Mouse (Mus musculus) hindbrain, embryonic 16.5 days (tissue): Measurements from ENCODE around the gene Sirpa. TPM values are rescaled to one million over a fixed set of nuclear protein-coding genes. Genes with fewer than 3 reads are reported as not detected.

ENCODE experiments used
- ATAC-seq: fragments of 200-750 bp; cut with Nextera tagmentation; 2 replicates; pipeline ENCODE4 v1.8.0; 2017; ENCODE audit warnings: moderate TSS enrichment, moderate library complexity
- H3K27ac ChIP-seq: fragments of 300-500 bp; sonication (generic); 2 replicates; pipeline ENCODE4 v1.5.1; 2014; ENCODE audit warnings: low read depth, mild to moderate bottlenecking, control low read depth, low read length, moderate library complexity
- H3K27me3 ChIP-seq: fragments of 300-500 bp; sonication (generic); replicated peaks from 2 replicates; pipeline ENCODE4 v1.6.1; 2014; ENCODE audit warnings: low read length; ENCODE audit not compliant: control insufficient read depth, insufficient read depth
- H3K36me3 ChIP-seq: fragments of 300-500 bp; sonication (generic); 2 replicates; pipeline ENCODE4 v1.6.1; 2014; ENCODE audit warnings: mild to moderate bottlenecking, low read length, moderate library complexity, mixed read lengths; ENCODE audit not compliant: control insufficient read depth, insufficient read depth
- H3K4me1 ChIP-seq: fragments of 300-500 bp; sonication (generic); 2 replicates; pipeline ENCODE4 v1.6.1; 2014; ENCODE audit warnings: low read depth, low read length; ENCODE audit not compliant: control insufficient read depth, insufficient read depth
- H3K4me2 ChIP-seq: fragments of 300-500 bp; sonication (generic); 2 replicates; pipeline ENCODE4 v1.6.1; 2014; ENCODE audit warnings: mild to moderate bottlenecking, low read length, control low read depth, moderate library complexity
- H3K4me3 ChIP-seq: fragments of 300-500 bp; sonication (generic); 2 replicates; pipeline ENCODE4 v1.5.1; 2014; ENCODE audit warnings: mild to moderate bottlenecking, low read length, control low read depth, moderate library complexity
- H3K9ac ChIP-seq: fragments of 300-500 bp; sonication (generic); 2 replicates; pipeline ENCODE4 v1.6.1; 2014; ENCODE audit warnings: low read depth, mild to moderate bottlenecking, control low read depth, low read length, moderate library complexity
- H3K9me3 ChIP-seq: fragments of 300-500 bp; sonication (generic); 2 replicates; pipeline ENCODE4 v1.6.1; 2014; ENCODE audit warnings: mild to moderate bottlenecking, low read length, moderate library complexity; ENCODE audit not compliant: control insufficient read depth
- WGBS: fragments of 180-500 bp; shearing (Covaris S2); extraction: QIAGEN DNeasy Blood & Tissue Kit; methylation state at CpG from one replicate; pipeline ENCODE4 v1.1.7; 2014; 5-methylcytosine and 5-hydroxymethylcytosine counted together
- polyA plus RNA-seq: library from polyadenylated mRNA; unstranded; fragments of >200 nt; fragmentation: Nextera tagmentation; extraction: Ambion mirVana; gene quantifications from 2 replicates; pipeline ENCODE4 v1.2.1, GENCODE M21; 2015

Sirpa gene
- polyA plus RNA-seq, 1 experiment from 2014 or later: 31.9 TPM

DNA sequence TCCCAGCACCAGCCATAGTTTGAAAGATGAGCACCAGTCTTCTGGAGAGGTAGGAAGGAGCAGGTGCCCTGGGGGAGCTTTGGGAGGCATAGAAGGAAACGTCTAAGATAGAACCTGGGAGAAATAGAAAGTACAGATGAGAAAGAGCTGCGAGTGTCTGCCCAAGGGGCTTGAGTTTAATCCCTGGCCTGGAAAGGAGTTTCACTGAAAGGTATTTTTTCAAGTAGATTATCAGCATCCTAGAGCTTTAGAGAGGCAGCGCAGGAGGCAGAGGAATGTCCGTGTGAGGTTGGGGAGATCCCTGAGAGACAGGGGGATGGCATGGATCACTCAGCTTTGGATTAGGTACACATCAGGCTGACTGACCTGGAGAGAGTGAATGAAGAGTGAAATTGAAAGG is 79.3 kb downstream of the Sirpa start:
- Histone ChIP-seq H3K4me1 (no peaks in the 10 kb centered on the region), H3K27me3 (no peaks in the 10 kb centered on the region; the same call in 1 of the 2 replicates), H3K4me2 (no peak overlapping the region), H3K4me3 (no peak overlapping the region), H3K36me3 (no peaks in the 10 kb centered on the region), H3K9ac (no peak overlapping the region), H3K9me3 (no peaks in the 10 kb centered on the region), H3K27ac (no peak overlapping the region)
- ATAC-seq: no peak
- WGBS: 81% methylated on average over 4 of the region's 4 CpGs

DNA sequence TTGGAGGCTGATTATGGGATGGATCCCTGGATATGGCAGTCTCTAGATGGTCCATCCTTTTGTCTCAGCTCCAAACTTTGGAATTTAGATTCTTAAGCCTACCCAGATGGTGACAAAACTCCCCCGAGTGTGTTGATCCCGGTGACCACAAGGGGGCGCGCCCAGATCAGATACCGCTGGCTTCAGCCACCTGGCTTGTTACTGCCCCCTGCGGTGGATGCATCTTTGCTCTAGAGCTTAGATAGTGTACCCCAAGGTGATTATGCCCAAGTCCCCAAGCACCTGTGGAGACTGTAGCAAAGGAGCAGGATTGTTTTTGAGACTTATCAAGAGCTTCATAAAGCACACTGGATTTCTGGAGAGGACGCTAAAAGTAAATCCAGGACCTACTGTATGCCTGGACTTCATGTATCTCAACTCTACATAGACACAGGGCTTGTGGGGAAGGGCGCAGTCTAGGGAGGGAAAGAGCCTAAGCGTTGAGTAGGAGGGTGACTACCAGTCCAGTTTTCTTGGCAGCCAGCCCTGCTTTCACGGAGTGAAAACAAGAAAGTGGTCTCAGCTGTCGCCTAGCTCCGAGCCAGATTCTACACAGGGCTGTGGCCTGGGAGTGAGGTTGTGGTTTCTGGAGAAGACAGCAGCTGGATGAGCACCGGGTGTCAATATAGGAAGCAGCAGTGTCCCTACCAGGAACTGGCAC is 82.5 kb downstream of the Sirpa start:
- Histone ChIP-seq H3K27me3 (no peaks in the 10 kb centered on the region; the same call in 1 of the 2 replicates), H3K9me3 (no peaks in the 10 kb centered on the region), H3K4me1 (no peaks in the 10 kb centered on the region), H3K9ac (no peak overlapping the region), H3K27ac (no peak overlapping the region), H3K36me3 (no peaks in the 10 kb centered on the region), H3K4me3 (no peak overlapping the region), H3K4me2 (no peak overlapping the region)
- WGBS: 24% methylated on average over 13 of the region's 13 CpGs
- ATAC-seq: peak; percentile 69

DNA sequence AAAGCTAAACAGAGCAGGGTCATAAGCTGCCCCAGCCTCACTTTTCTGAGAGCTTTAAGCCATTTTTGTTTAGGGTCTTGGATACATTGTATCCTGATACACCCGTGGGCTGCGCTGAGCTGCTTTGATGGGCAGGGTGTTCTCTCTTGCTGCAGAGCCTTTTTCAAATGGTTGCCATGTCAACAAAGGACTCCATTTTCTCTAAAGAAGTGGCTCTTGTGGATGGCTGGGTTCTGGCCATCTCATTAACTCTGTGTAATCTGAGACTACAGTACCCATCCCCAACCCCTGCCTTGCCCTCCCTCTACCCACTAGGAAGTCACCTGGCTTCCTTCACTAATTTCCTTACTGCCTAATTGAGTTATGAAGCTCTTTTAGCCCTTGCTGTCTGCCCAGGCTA is 85.0 kb downstream of the Sirpa start:
- H3K27ac ChIP-seq: no peak overlapping the region
- WGBS: 10% methylated on average over 2 of the region's 2 CpGs
- H3K36me3 ChIP-seq: no peaks in the 10 kb centered on the region
- no peaks in the 10 kb centered on the region for H3K9me3 ChIP-seq
- no peak overlapping the region for H3K4me3 ChIP-seq
- ATAC-seq: peak; percentile 67
- no peak overlapping the region for H3K4me2 ChIP-seq
- no peak overlapping the region for H3K9ac ChIP-seq
- no peaks in the 10 kb centered on the region; the same call in 1 of the 2 replicates for H3K27me3 ChIP-seq
- H3K4me1 ChIP-seq: no peaks in the 10 kb centered on the region

DNA sequence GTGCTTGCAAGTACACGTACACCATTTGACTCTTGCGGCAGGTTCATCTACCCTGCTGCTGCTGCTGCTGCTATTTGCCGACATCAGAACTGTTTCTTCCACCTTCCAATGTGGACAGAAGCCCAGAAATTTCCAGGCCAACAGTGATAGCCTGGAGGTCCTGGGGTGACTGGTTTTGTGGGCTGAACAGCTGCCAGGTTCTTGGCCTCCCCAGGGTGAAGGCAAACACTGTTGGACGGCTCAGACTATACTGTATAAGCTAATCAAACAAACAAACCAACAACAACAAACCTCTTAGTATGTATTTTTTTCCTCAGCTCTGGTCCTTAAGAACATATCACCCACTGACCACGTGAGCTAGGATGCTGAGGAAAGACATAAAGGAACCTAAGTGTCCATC is 86.4 kb downstream of the Sirpa start:
- Histone ChIP-seq H3K27ac (no peak overlapping the region), H3K36me3 (no peaks in the 10 kb centered on the region), H3K4me1 (no peaks in the 10 kb centered on the region), H3K9ac (no peak overlapping the region), H3K9me3 (no peaks in the 10 kb centered on the region), H3K27me3 (no peaks in the 10 kb centered on the region; the same call in 1 of the 2 replicates), H3K4me2 (no peak overlapping the region), H3K4me3 (no peak overlapping the region)
- no peak for ATAC-seq
- 84% methylated on average over 5 of the region's 5 CpGs for WGBS

DNA sequence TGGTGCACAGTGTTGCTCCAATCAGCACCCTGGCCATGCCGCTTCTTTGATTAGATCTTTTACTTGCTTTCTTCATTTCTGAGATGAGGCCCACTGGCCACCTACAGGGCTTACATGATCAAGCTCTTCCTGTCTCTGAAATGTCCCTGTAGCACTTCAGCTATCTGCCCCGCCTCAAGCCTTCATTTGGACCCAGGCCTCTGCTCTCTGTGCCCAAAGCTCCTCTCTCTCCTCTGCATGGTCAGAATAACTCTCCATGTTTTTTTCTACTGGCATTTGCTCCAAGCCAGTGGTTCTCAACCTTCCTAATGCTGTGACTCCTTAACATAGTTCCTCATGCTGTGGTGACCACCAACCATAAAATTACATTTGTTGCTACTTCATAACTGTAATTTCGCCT is 87.6 kb downstream of the Sirpa start:
- 86% methylated on average over 3 of the region's 3 CpGs for WGBS
- H3K9ac ChIP-seq: no peak overlapping the region
- no peak overlapping the region for H3K27ac ChIP-seq
- H3K9me3 ChIP-seq: no peaks in the 10 kb centered on the region
- no peak for ATAC-seq
- H3K36me3 ChIP-seq: no peaks in the 10 kb centered on the region
- H3K4me3 ChIP-seq: no peak overlapping the region
- H3K27me3 ChIP-seq: no peaks in the 10 kb centered on the region; the same call in 1 of the 2 replicates
- H3K4me1 ChIP-seq: no peaks in the 10 kb centered on the region
- H3K4me2 ChIP-seq: no peak overlapping the region

Other genes with a start within 250 kb of the Sirpa start
- 0.16 TPM in 1 of 2 replicates, not detected in the other for gene Il1b, start 221.7 kb upstream of the Sirpa start, polyA plus RNA-seq
- not detected in 2 replicates for gene F830045P16Rik, start 56.2 kb upstream of the Sirpa start, polyA plus RNA-seq
- 20.0 and 22.0 TPM in 2 replicates for gene Pdyn, start 107.0 kb downstream of the Sirpa start, polyA plus RNA-seq
- gene Stk35, start 207.7 kb downstream of the Sirpa start, polyA plus RNA-seq: 6.4 and 8.0 TPM in 2 replicates